Mouse (Mus musculus) neural tube, embryonic 11.5 days (tissue): ENCODE measurements at regions not wholly inside any gene's neighbourhood (a gene's known extent, or its start where the extent isn't known, plus 50 kb on each side); places are given as distances from the start of the nearest gene placed in this dataset.

Experiments used
- ATAC-seq: fragments of 200-750 bp; cut with Nextera tagmentation; 2 replicates; pipeline ENCODE4 v1.8.0; 2017; ENCODE audit warnings: moderate number of reproducible peaks, mild to moderate bottlenecking, moderate TSS enrichment, moderate library complexity; ENCODE audit not compliant: insufficient read depth, low FRiP score, low TSS enrichment
- DNase-seq: peaks from one replicate; pipeline ENCODE4 v3.0.0-alpha.2; 2015; ENCODE audit warnings: low spot score
- H3K27ac ChIP-seq: fragments of 300-500 bp; sonication (generic); 2 replicates; pipeline ENCODE4 v1.5.1; 2014; ENCODE audit warnings: low read depth, mild to moderate bottlenecking, low read length
- H3K27me3 ChIP-seq: fragments of 300-500 bp; sonication (generic); 2 replicates; pipeline ENCODE4 v1.6.1; 2014; ENCODE audit warnings: mild to moderate bottlenecking, low read length, mixed read lengths; ENCODE audit not compliant: control insufficient read depth, insufficient read depth
- H3K36me3 ChIP-seq: fragments of 300-500 bp; sonication (generic); 2 replicates; pipeline ENCODE4 v1.6.1; 2014; ENCODE audit warnings: mild to moderate bottlenecking, low read length, moderate library complexity, mixed read lengths; ENCODE audit not compliant: control insufficient read depth, insufficient read depth
- H3K4me1 ChIP-seq: fragments of 300-500 bp; sonication (generic); 2 replicates; pipeline ENCODE4 v1.6.1; 2014; ENCODE audit warnings: low read length, mixed read lengths; ENCODE audit not compliant: control insufficient read depth, insufficient read depth
- H3K4me2 ChIP-seq: fragments of 300-500 bp; sonication (generic); 2 replicates; pipeline ENCODE4 v1.6.1; 2014; ENCODE audit warnings: low read depth, mild to moderate bottlenecking, moderate library complexity
- H3K4me3 ChIP-seq: fragments of 300-500 bp; sonication (generic); 2 replicates; pipeline ENCODE4 v1.5.1; 2014; ENCODE audit warnings: low read depth, low read length
- H3K9ac ChIP-seq: fragments of 300-500 bp; sonication (generic); 2 replicates; pipeline ENCODE4 v1.6.1; 2014; ENCODE audit warnings: mild to moderate bottlenecking, low read length
- H3K9me3 ChIP-seq: fragments of 300-500 bp; sonication (generic); 2 replicates; pipeline ENCODE4 v1.6.1; 2016; ENCODE audit warnings: low read length; ENCODE audit not compliant: control insufficient read depth
- WGBS: fragments of 180-500 bp; shearing (Covaris S2); extraction: QIAGEN DNeasy Blood & Tissue Kit; methylation state at CpG from one replicate; pipeline ENCODE4 v1.1.7; 2014; 5-methylcytosine and 5-hydroxymethylcytosine counted together

DNA sequence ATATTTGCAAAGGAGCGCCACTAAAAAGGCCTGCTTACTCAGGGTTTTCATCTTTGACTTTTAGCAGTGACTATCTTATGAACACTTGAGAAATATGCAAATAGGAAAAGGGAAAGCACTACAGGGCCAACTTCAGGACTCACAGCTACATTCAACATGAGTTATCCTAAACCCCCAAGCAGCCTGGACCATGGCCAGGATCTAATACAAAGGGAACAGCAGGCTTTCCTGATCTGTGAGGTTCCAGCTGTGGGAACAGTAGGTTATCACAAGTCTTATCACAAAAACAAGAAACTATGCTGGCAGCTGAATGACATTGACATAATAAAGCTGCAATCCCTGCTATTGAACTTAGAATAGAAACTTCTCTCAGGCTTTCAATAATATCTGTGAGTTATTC, 317.4 kb upstream of the Slc35b3 start:
- Histone ChIP-seq H3K27me3 (no peaks in the 10 kb centered on the region), H3K27ac (no peak overlapping the region), H3K9me3 (no peaks in the 10 kb centered on the region), H3K4me1 (no peaks in the 10 kb centered on the region), H3K4me2 (no peak overlapping the region), H3K4me3 (no peak overlapping the region), H3K36me3 (no peaks in the 10 kb centered on the region), H3K9ac (no peak overlapping the region)
- 87% methylated on average over 1 of the region's 1 CpGs for WGBS
- DNase-seq (no peak), ATAC-seq (no peak)

DNA sequence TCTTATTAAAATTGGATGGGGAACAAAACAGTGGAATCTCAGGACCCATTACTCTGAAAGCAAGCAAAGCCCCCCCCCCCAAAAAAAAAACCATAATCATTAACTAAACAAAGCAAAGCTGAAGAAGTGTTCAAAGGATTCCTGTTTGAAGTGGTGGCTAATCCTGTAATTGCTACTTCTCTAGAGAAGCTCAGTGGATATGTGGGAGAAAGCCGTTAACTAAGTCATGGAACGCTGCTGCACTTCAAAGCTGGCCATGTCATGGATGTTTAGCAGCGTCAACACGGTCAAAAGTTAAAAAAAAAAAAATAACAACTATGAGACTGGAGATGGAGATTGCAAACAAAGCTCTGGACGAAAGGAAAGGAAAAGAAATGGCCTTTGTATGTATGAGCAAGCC, 305.3 kb upstream of the Slc35b3 start:
- no peaks in the 10 kb centered on the region for H3K36me3 ChIP-seq

GRCm38 (mm10) chr13:39256708-39257107, 296.0 kb upstream of the Slc35b3 start:
- no peaks in the 10 kb centered on the region for H3K27me3 ChIP-seq
- H3K36me3 ChIP-seq: no peaks in the 10 kb centered on the region
- no peak overlapping the region for H3K4me2 ChIP-seq
- 54% methylated on average over 3 of the region's 3 CpGs for WGBS
- ATAC-seq (no peak), DNase-seq (no peak)
- H3K9ac ChIP-seq: no peak overlapping the region
- no peaks in the 10 kb centered on the region for H3K4me1 ChIP-seq
- H3K27ac ChIP-seq: no peak overlapping the region
- no peaks in the 10 kb centered on the region for H3K9me3 ChIP-seq
- no peak overlapping the region for H3K4me3 ChIP-seq

More for the DNA sequence above, 305.3 kb upstream of the Slc35b3 start:
- no peak for DNase-seq
- no peak for ATAC-seq
- H3K27me3 ChIP-seq: no peaks in the 10 kb centered on the region
- no peaks in the 10 kb centered on the region for H3K9me3 ChIP-seq
- H3K27ac ChIP-seq: no peak overlapping the region
- no peak overlapping the region for H3K4me3 ChIP-seq
- no peak overlapping the region for H3K9ac ChIP-seq
- no peak overlapping the region for H3K4me2 ChIP-seq
- 56% methylated on average over 5 of the region's 5 CpGs for whole genome bisulfite sequencing
- no peaks in the 10 kb centered on the region for H3K4me1 ChIP-seq

DNA sequence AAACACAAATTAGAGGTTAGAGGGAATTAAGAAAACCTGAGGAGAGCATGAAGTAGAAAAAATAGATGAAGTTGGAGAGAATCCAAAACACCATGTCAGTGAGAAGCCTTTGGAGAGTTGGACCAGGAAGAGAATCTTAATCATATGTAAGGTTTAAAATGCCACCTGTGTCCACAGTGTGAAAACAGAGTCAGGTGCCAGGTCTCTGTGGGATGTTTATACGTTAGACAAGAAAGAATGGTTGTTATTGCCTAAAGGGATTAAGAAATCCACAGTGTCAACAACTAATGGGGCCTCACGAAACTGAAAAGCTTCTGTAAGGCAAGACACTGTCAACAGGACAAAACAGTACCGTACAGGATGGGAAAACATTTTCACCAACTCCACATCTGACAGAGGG, 294.7 kb upstream of the Slc35b3 start:
- H3K4me2 ChIP-seq: no peak overlapping the region
- ATAC-seq (no peak), DNase-seq (no peak)
- H3K9me3 ChIP-seq: no peaks in the 10 kb centered on the region
- H3K9ac ChIP-seq: no peak overlapping the region
- no peak overlapping the region for H3K4me3 ChIP-seq
- no peaks in the 10 kb centered on the region for H3K36me3 ChIP-seq
- WGBS: 80% methylated on average over 3 of the region's 3 CpGs
- H3K4me1 ChIP-seq: no peaks in the 10 kb centered on the region
- H3K27ac ChIP-seq: no peak overlapping the region
- H3K27me3 ChIP-seq: no peaks in the 10 kb centered on the region

GRCm38 (mm10) chr13:39252591-39252990, 291.9 kb upstream of the Slc35b3 start:
- Histone ChIP-seq H3K36me3 (no peaks in the 10 kb centered on the region), H3K27me3 (no peaks in the 10 kb centered on the region), H3K9ac (no peak overlapping the region), H3K4me1 (no peaks in the 10 kb centered on the region), H3K9me3 (no peaks in the 10 kb centered on the region), H3K27ac (no peak overlapping the region), H3K4me3 (no peak overlapping the region), H3K4me2 (no peak overlapping the region)
- WGBS: 91% methylated on average over 3 of the region's 3 CpGs
- DNase-seq (no peak), ATAC-seq (no peak)

GRCm38 (mm10) chr13:39250096-39250495, 289.4 kb upstream of the Slc35b3 start:
- DNase-seq (no peak), ATAC-seq (no peak)
- Histone ChIP-seq H3K27me3 (no peaks in the 10 kb centered on the region), H3K27ac (no peak overlapping the region), H3K4me3 (no peak overlapping the region), H3K9ac (no peak overlapping the region), H3K4me2 (no peak overlapping the region), H3K4me1 (no peaks in the 10 kb centered on the region), H3K36me3 (no peaks in the 10 kb centered on the region), H3K9me3 (no peaks in the 10 kb centered on the region)
- WGBS: 75% methylated on average over 4 of the region's 4 CpGs

DNA sequence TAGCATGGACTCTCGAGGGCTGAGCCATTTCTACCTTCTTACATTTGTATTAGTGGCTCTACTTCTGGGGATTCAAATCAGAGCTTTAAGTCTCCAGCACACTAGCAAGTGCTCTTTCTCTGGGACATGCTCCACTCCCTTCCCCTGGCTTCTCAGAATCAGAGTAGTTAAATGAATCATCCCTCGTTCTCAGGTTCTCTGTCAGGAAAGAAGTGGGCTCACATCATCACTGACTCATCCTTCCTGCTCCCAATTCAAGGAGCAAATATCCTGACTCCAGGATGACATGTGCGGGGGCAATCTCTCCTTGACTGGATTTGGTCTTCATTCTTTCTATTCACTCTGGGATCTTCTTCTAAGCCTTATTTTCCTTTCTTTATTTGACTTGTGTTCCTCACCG, 266.2 kb upstream of the Slc35b3 start:
- Histone ChIP-seq H3K27ac (no peak overlapping the region), H3K4me3 (no peak overlapping the region), H3K27me3 (no peaks in the 10 kb centered on the region), H3K9me3 (no peaks in the 10 kb centered on the region), H3K4me1 (no peaks in the 10 kb centered on the region), H3K4me2 (no peak overlapping the region), H3K36me3 (no peaks in the 10 kb centered on the region), H3K9ac (no peak overlapping the region)
- WGBS: 90% methylated on average over 4 of the region's 4 CpGs
- ATAC-seq: no peak
- DNase-seq: no peak

DNA sequence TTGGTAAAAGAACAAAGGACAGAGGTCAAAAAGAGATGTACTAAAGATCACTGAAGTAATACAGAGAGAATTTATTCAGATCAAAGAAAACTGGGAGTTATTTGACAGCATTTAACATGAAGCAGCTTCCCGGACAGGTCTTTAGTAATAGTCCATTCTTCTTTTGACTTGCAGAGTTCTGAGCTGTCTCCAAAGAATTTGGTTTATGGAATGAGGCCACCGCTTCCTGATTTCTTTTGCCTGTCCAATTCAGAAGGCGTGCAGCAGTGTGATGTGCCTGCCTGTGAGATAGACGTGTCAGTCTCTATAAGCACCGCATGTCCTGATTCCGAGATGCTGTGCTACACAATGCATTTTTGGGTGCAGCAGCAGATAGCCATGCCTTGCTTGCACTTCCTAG, 265.0 kb upstream of the Slc35b3 start:
- DNase-seq: no peak
- Histone ChIP-seq H3K9ac (no peak overlapping the region), H3K4me2 (no peak overlapping the region), H3K9me3 (no peaks in the 10 kb centered on the region), H3K4me3 (no peak overlapping the region), H3K27me3 (no peaks in the 10 kb centered on the region), H3K36me3 (no peaks in the 10 kb centered on the region), H3K27ac (no peak overlapping the region), H3K4me1 (no peaks in the 10 kb centered on the region)
- ATAC-seq: no peak
- 89% methylated on average over 6 of the region's 6 CpGs for WGBS

DNA sequence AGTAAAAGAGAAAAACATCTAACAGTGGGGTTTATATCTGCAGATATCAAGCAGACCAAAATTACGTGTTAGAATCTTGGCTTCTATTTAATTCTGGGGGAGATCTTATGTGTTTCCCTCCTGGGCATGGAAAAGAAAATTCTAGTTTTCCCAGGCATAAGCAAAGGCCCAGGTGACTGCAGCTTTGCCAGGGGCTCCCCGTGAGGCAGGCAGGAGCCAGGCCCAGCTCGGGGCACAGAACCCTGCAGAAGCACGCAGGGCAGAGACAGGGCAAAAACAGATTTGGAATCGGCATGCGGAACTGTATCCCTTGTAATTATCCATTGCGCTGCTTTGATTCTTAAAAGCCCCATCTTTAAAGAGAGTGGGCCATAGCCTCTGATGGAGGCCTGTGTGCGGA, 250.4 kb upstream of the Slc35b3 start:
- ATAC-seq: no peak
- Histone ChIP-seq H3K27ac (no peak overlapping the region), H3K27me3 (no peaks in the 10 kb centered on the region), H3K4me3 (no peak overlapping the region), H3K9ac (no peak overlapping the region), H3K4me1 (no peaks in the 10 kb centered on the region), H3K36me3 (no peaks in the 10 kb centered on the region), H3K4me2 (no peak overlapping the region), H3K9me3 (no peaks in the 10 kb centered on the region)
- 84% methylated on average over 8 of the region's 8 CpGs for WGBS
- no peak for DNase-seq
